Mouse (Mus musculus) stomach, embryonic 16.5 days (tissue): ENCODE data around the gene RPS10-NUDT3. TPM values are rescaled to one million over a fixed set of nuclear protein-coding genes. Genes with fewer than 3 reads are reported as not detected.

ENCODE experiments used
- ATAC-seq: fragments of 200-750 bp; cut with Nextera tagmentation; 2 replicates; pipeline ENCODE4 v1.8.0; 2017; ENCODE audit warnings: moderate number of reproducible peaks, moderate TSS enrichment; ENCODE audit not compliant: insufficient read depth, low FRiP score
- H3K27ac ChIP-seq: fragments of 300-500 bp; sonication (generic); 2 replicates; pipeline ENCODE4 v1.5.1; 2014; ENCODE audit warnings: low read length
- H3K27me3 ChIP-seq: fragments of 300-500 bp; sonication (generic); 2 replicates; pipeline ENCODE4 v1.6.1; 2014; ENCODE audit warnings: low read length, control low read depth, mixed read lengths; ENCODE audit not compliant: control insufficient read depth, insufficient read depth
- H3K36me3 ChIP-seq: fragments of 300-500 bp; sonication (generic); 2 replicates; pipeline ENCODE4 v1.6.1; 2014; ENCODE audit warnings: low read length; ENCODE audit not compliant: control insufficient read depth, insufficient read depth
- H3K4me1 ChIP-seq: fragments of 300-500 bp; sonication (generic); 2 replicates; pipeline ENCODE4 v1.6.1; 2014; ENCODE audit warnings: low read length, control low read depth, mixed read lengths; ENCODE audit not compliant: control insufficient read depth, insufficient read depth
- H3K4me2 ChIP-seq: fragments of 300-500 bp; sonication (generic); 2 replicates; pipeline ENCODE4 v1.6.1; 2014; ENCODE audit warnings: low read depth, low read length, mixed read lengths
- H3K4me3 ChIP-seq: fragments of 300-500 bp; sonication (generic); replicated peaks from 2 replicates; pipeline ENCODE4 v1.5.1; 2014; ENCODE audit warnings: mild to moderate bottlenecking, low read length
- H3K9ac ChIP-seq: fragments of 300-500 bp; sonication (generic); 2 replicates; pipeline ENCODE4 v1.6.1; 2014; ENCODE audit warnings: low read length
- H3K9me3 ChIP-seq: fragments of 300-500 bp; sonication (generic); replicated peaks from 2 replicates; pipeline ENCODE4 v1.6.1; 2016; ENCODE audit warnings: low read length, control low read depth; ENCODE audit not compliant: control insufficient read depth
- WGBS: fragments of 180-500 bp; shearing (Covaris S2); extraction: QIAGEN DNeasy Blood & Tissue Kit; methylation state at CpG from one replicate; pipeline ENCODE4 v1.1.7; 2014; 5-methylcytosine and 5-hydroxymethylcytosine counted together
- polyA plus RNA-seq: library from polyadenylated mRNA; unstranded; fragments of >200 nt; fragmentation: Nextera tagmentation; extraction: Ambion mirVana; gene quantifications from 2 replicates; pipeline ENCODE4 v1.2.1, GENCODE M21; 2015

The RPS10-NUDT3 gene
- polyA plus RNA-seq, 1 experiment from 2014 or later: not detected

DNA sequence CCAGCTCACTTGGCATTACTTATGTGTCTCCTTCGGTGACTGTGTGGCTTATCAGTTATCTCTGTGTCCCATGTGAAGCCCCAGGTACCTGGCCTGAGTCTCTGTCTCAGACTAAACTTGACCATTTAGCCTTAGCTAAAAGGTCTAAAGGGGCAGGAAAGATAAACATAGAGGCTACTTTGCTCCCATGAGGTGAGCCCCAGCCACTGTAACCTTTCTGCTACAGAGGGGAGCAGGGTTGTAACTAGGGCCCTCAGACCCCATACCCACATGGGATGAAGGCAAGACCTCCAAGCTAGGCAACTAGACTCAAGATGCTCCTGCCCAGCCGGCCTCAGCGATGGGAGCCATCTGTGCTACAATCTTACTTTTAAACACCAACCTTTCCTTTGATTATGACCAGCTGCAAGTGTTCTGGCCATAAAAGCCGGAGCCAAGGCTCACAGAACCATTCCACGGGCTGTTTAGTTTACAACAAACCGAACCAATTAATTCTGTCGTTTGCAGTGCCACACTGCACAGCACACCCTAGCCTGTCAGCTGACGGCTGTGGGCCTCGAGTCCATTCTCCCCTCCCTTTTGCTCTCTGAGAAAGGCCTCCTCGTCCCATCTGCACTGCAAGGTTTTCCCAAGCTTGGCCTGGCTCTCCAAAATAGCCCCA, 59.8 kb downstream of the RPS10-NUDT3 start:
- no peak overlapping the region for H3K4me2 ChIP-seq
- H3K27me3 ChIP-seq: no peaks in the 10 kb centered on the region
- 0 out of 2 replicates have a peak, but pooled peaks cover 11% of the 10 kb centered on the region for H3K36me3 ChIP-seq
- no peak overlapping the region for H3K9ac ChIP-seq
- no peak for ATAC-seq
- H3K4me1 ChIP-seq: peaks cover 10% of the 10 kb centered on the region
- no peak overlapping the region for H3K4me3 ChIP-seq
- H3K27ac ChIP-seq: peak overlapping the region; percentile 38; the same call in 1 of the 2 replicates
- no peaks in the 10 kb centered on the region for H3K9me3 ChIP-seq
- 54% methylated on average over 10 of the region's 10 CpGs for WGBS

DNA sequence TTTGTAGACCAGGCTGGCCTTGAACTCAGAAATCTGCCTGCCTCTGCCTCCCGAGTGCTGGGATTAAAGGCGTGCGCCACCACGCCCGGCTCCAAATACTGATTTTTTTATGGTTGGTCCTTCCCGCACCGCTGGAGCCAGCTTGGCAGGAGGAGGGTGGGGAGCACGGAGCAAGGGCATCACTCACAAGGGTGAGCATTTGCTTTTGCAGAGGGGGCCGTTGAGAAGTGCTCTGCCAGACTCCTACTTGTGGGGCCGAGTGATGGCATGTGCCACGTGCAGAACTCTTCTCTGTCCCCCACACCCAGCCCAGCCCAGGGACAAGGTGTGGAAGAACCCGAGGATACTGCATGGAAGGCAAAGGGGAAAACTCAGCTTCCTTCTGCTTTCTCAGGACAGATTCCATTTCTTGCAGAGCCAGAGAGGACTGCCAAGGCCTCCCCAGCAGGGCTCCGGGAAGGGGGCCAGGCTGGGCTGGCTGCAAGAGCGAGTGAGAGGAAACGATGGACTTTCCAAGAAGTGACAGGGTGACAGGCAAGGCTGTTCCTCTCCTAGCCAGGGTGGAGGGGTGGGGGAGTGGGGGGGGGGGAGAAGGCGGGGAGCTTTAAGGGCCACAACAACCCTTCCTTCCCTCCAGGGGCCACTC, 60.4 kb downstream of the RPS10-NUDT3 start:
- H3K9me3 ChIP-seq: no peaks in the 10 kb centered on the region
- 86% methylated on average over 16 of the region's 16 CpGs for WGBS
- no peak overlapping the region for H3K4me2 ChIP-seq
- no peak overlapping the region for H3K4me3 ChIP-seq
- H3K4me1 ChIP-seq: peaks cover 10% of the 10 kb centered on the region
- no peak overlapping the region for H3K9ac ChIP-seq
- peak; percentile 52; the same call in 1 of the 2 replicates for ATAC-seq
- H3K27ac ChIP-seq: no peak overlapping the region
- H3K36me3 ChIP-seq: 0 out of 2 replicates have a peak, but pooled peaks cover 10% of the 10 kb centered on the region
- no peaks in the 10 kb centered on the region for H3K27me3 ChIP-seq

- 86% methylated on average over 10 of the region's 10 CpGs for WGBS
- no peaks in the 10 kb centered on the region for H3K27me3 ChIP-seq
- H3K9me3 ChIP-seq: no peaks in the 10 kb centered on the region
- H3K4me1 ChIP-seq: peaks cover 10% of the 10 kb centered on the region
- no peak overlapping the region for H3K4me3 ChIP-seq
- H3K4me2 ChIP-seq: no peak overlapping the region
- H3K36me3 ChIP-seq: 0 out of 2 replicates have a peak, but pooled peaks cover 8% of the 10 kb centered on the region
- ATAC-seq: no peak
- H3K9ac ChIP-seq: no peak overlapping the region
- H3K27ac ChIP-seq: no peak overlapping the region
Measured at GRCm38 (mm10) chr17:27573772-27574320, 61.2 kb downstream of the RPS10-NUDT3 start.

GRCm38 (mm10) chr17:27571315-27571714, 63.7 kb downstream of the RPS10-NUDT3 start:
- no peaks in the 10 kb centered on the region for H3K9me3 ChIP-seq
- no peak overlapping the region for H3K4me2 ChIP-seq
- 73% methylated on average over 8 of the region's 8 CpGs for WGBS
- no peak overlapping the region for H3K9ac ChIP-seq
- no peak for ATAC-seq
- H3K27ac ChIP-seq: no peak overlapping the region
- no peaks in the 10 kb centered on the region for H3K27me3 ChIP-seq
- peaks cover 10% of the 10 kb centered on the region for H3K4me1 ChIP-seq
- 0 out of 2 replicates have a peak, but pooled peaks cover 5% of the 10 kb centered on the region for H3K36me3 ChIP-seq
- no peak overlapping the region for H3K4me3 ChIP-seq

GRCm38 (mm10) chr17:27568228-27568627, 66.8 kb downstream of the RPS10-NUDT3 start:
- Histone ChIP-seq H3K36me3 (no peaks in the 10 kb centered on the region), H3K27ac (no peak overlapping the region), H3K9me3 (no peaks in the 10 kb centered on the region), H3K27me3 (no peaks in the 10 kb centered on the region), H3K4me2 (no peak overlapping the region), H3K4me1 (peaks cover 9% of the 10 kb centered on the region), H3K9ac (no peak overlapping the region), H3K4me3 (no peak overlapping the region)
- 91% methylated on average over 5 of the region's 5 CpGs for WGBS
- no peak for ATAC-seq

- Histone ChIP-seq H3K9ac (peak overlapping the region; percentile 79), H3K27ac (no peak overlapping the region), H3K4me1 (peaks cover 15% of the 10 kb centered on the region), H3K9me3 (no peaks in the 10 kb centered on the region), H3K4me2 (peak overlapping the region; percentile 93), H3K36me3 (no peaks in the 10 kb centered on the region), H3K27me3 (no peaks in the 10 kb centered on the region), H3K4me3 (peak overlapping the region; percentile 66)
- ATAC-seq: no peak
- 1% methylated on average over 13 of the region's 13 CpGs for WGBS
Measured at GRCm38 (mm10) chr17:27565942-27566267, 69.1 kb downstream of the RPS10-NUDT3 start.

GRCm38 (mm10) chr17:27565163-27565941, 69.7 kb downstream of the RPS10-NUDT3 start, which contains the start of gene AI413582:
Gene AI413582, minus strand, starts transcription at chr17:27565756.
- Histone ChIP-seq H3K27me3 (no peaks in the 10 kb centered on the region), H3K27ac (peak within 1 kb of the TSS; percentile 65), H3K4me1 (peaks cover 15% of the 10 kb centered on the region), H3K9me3 (no peaks in the 10 kb centered on the region), H3K4me2 (peak within 1 kb of the TSS; percentile 93), H3K4me3 (peak within 1 kb of the TSS; percentile 66), H3K36me3 (no peaks in the 10 kb centered on the region), H3K9ac (peak within 1 kb of the TSS; percentile 79)
- under 1% methylated on average over 58 of the region's 58 CpGs for WGBS
- ATAC-seq: peak; percentile 94

DNA sequence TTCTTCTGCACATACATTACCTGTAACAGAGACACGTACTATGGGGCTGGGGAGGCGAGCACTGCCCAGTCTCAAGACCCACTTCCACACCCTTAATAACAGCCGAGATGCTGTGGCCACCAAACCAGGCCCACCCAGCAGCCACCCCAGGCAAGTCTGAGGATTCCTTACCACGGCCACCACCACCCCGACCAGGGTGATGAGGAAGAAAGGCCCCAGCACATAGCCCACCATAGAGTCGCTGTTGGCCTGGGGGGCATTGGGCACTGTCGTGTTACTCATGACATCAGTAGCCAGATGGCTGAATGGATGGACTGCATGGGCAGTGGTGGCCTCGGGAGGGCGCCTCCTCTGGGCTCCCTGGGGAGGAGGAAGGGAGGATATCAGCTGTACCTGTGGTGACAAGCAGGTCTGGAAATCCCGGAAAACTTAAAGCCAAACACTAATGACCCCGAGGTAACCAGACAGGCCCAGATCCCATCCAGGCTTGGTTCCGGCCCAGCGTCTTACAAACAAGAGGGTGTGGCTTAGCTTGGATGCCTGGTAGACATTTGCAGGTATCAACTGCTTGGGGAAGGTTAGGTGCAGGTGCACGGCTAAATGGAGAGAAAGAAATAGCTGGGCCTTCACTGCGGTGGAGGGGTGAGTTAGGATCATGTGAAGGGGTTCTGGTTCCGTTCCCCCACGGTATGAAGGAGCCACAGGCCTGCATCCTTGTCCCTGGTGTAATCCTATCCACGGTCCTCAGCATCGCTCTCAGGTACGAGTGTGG, 70.4 kb downstream of the RPS10-NUDT3 start:
- H3K4me2 ChIP-seq: peak overlapping the region; percentile 93
- no peak for ATAC-seq

More for the DNA sequence above, 70.4 kb downstream of the RPS10-NUDT3 start:
- no peaks in the 10 kb centered on the region for H3K9me3 ChIP-seq
- H3K27me3 ChIP-seq: no peaks in the 10 kb centered on the region
- peak overlapping the region; percentile 66 for H3K4me3 ChIP-seq
- no peaks in the 10 kb centered on the region for H3K36me3 ChIP-seq
- peak overlapping the region; percentile 65; the same call in 1 of the 2 replicates for H3K27ac ChIP-seq
- 19% methylated on average over 20 of the region's 20 CpGs for WGBS
- peaks cover 15% of the 10 kb centered on the region for H3K4me1 ChIP-seq
- H3K9ac ChIP-seq: peak overlapping the region; percentile 76
